Mouse (Mus musculus): ENCODE data around the gene Gm27027.

The Gm27027 gene

GRCm38 (mm10) chr2:93928866-93929265 lies 67.3 kb downstream of the Gm27027 start:
- no peak for DNase-seq (ENCODE audit: low read depth, low spot score)

- DNase-seq (ENCODE audit: low read depth, low spot score), result no peak
These were observed 68.3 kb downstream of the Gm27027 start for GRCm38 (mm10) chr2:93927701-93928437.

- no peak for DNase-seq (ENCODE audit: low read depth, low spot score)
These were observed 70.0 kb downstream of the Gm27027 start for GRCm38 (mm10) chr2:93926141-93926540.

- no peak for DNase-seq (ENCODE audit: low read depth, low spot score)
These were observed 77.1 kb downstream of the Gm27027 start for GRCm38 (mm10) chr2:93919093-93919492.

GRCm38 (mm10) chr2:93913552-93913951 lies 82.6 kb downstream of the Gm27027 start:
- DNase-seq (ENCODE audit: low read depth, low spot score), result no peak

GRCm38 (mm10) chr2:93911942-93912341 lies 84.2 kb downstream of the Gm27027 start:
- no peak for DNase-seq (ENCODE audit: low read depth, low spot score)

- no peak for DNase-seq (ENCODE audit: low read depth, low spot score)
These were observed 86.4 kb downstream of the Gm27027 start for GRCm38 (mm10) chr2:93909716-93910115.

GRCm38 (mm10) chr2:93907519-93908294 lies 88.4 kb downstream of the Gm27027 start:
- no peak for DNase-seq (ENCODE audit: low read depth, low spot score)
